Mouse (Mus musculus) thymus, postnatal 0 days (tissue): ENCODE data around the gene Xrcc2. TPM values are rescaled to one million over a fixed set of nuclear protein-coding genes. Genes with fewer than 3 reads are reported as not detected.
"Not testable (repeated sequence)": the region's sequence is repeated elsewhere in the genome, so short reads cannot be mapped to it uniquely, and the experiment has no call there.

Experiments
- DNase-seq: peaks from one replicate; pipeline ENCODE4 v3.0.0-alpha.2; 2015; ENCODE audit warnings: low spot score
- polyA plus RNA-seq: library from polyadenylated mRNA; unstranded; fragments of >200 nt; fragmentation: Nextera tagmentation; extraction: Ambion mirVana; gene quantifications from 2 replicates; pipeline ENCODE4 v1.2.1, GENCODE M21; 2015

The Xrcc2 gene
- polyA plus RNA-seq, result 5.1 and 5.6 TPM in 2 replicates

GRCm38 (mm10) chr5:25705567-25706349 lies at the start of gene Xrcc2:
Gene Xrcc2 (minus strand): TSS chr5:25705825.
- peak; percentile 97 for DNase-seq

- no peak for DNase-seq
These were observed 48.7 kb upstream of the Xrcc2 start for GRCm38 (mm10) chr5:25754236-25754766.

- no peak for DNase-seq
These were observed 48.1 kb upstream of the Xrcc2 start for GRCm38 (mm10) chr5:25753556-25754235.

- DNase-seq, result no peak
These were observed 47.2 kb upstream of the Xrcc2 start for GRCm38 (mm10) chr5:25752862-25753261.

- DNase-seq, result no peak
These were observed 45.9 kb upstream of the Xrcc2 start for GRCm38 (mm10) chr5:25751552-25751951.

- no peak for DNase-seq
These were observed 43.0 kb upstream of the Xrcc2 start for GRCm38 (mm10) chr5:25748613-25749012.

GRCm38 (mm10) chr5:25747904-25748303 lies 42.3 kb upstream of the Xrcc2 start:
- no peak for DNase-seq

- not testable (repeated sequence) for DNase-seq
These were observed 33.3 kb upstream of the Xrcc2 start for GRCm38 (mm10) chr5:25738902-25739301.

GRCm38 (mm10) chr5:25738448-25738847 lies 32.8 kb upstream of the Xrcc2 start:
- DNase-seq, result no peak

- no peak for DNase-seq
These were observed 30.2 kb upstream of the Xrcc2 start for GRCm38 (mm10) chr5:25735861-25736260.

GRCm38 (mm10) chr5:25734318-25734717 lies 28.7 kb upstream of the Xrcc2 start:
- peak; percentile 32 for DNase-seq

GRCm38 (mm10) chr5:25724134-25724675 lies 18.6 kb upstream of the Xrcc2 start:
- DNase-seq, result no peak

GRCm38 (mm10) chr5:25723016-25723415 lies 17.4 kb upstream of the Xrcc2 start:
- DNase-seq, result no peak

GRCm38 (mm10) chr5:25719390-25719789 lies 13.8 kb upstream of the Xrcc2 start:
- DNase-seq, result no peak

GRCm38 (mm10) chr5:25713001-25713706 lies 7.5 kb upstream of the Xrcc2 start:
- DNase-seq, result not testable (repeated sequence)

- peak; percentile 3 for DNase-seq
These were observed 691 bp downstream of the Xrcc2 start for GRCm38 (mm10) chr5:25704702-25705566.

GRCm38 (mm10) chr5:25697941-25698340 lies 7.7 kb downstream of the Xrcc2 start:
- DNase-seq, result no peak

GRCm38 (mm10) chr5:25696256-25696655 lies 9.4 kb downstream of the Xrcc2 start:
- no peak for DNase-seq

- DNase-seq, result no peak
These were observed 9.8 kb downstream of the Xrcc2 start for GRCm38 (mm10) chr5:25695786-25696185.
